Mouse (Mus musculus) heart, adult 2 months (tissue): ENCODE measurements around the gene Gm15056.

Experiments used
- CTCF ChIP-seq: fragments of 200-600 bp; IDR thresholded peaks from 2 replicates; pipeline ENCODE4 v1.8.1; 2022; ENCODE audit warnings: antibody characterized with exemption, mild to moderate bottlenecking, moderate library complexity
- EP300 ChIP-seq: fragments of 200-500 bp; IDR thresholded peaks from 2 replicates; pipeline ENCODE4 v1.6.1; 2011; ENCODE audit warnings: low read depth, low read length, control low read depth; ENCODE audit not compliant: insufficient read depth
- POLR2A ChIP-seq: fragments of 200-500 bp; IDR thresholded peaks from 2 replicates; pipeline ENCODE4 v1.6.1; 2011; ENCODE audit warnings: mild to moderate bottlenecking, low read depth, low read length, control low read depth; ENCODE audit not compliant: insufficient read depth

- TF ChIP-seq EP300 (no peak), POLR2A (no peak), CTCF (no peak)
Measured at GRCm38 (mm10) chr8:20907119-20907518, 4.7 kb upstream of the Gm15056 start.
